Mouse (Mus musculus): Measurements from ENCODE around the gene Olfr721-ps1. TPM values are rescaled to one million over a fixed set of nuclear protein-coding genes. Genes with fewer than 3 reads are reported as not detected.

The Olfr721-ps1 gene
- polyA plus RNA-seq, 1 experiment from 2014 or later, result not detected

Other genes with a start within 250 kb of the Olfr721-ps1 start
- not detected in 2 replicates for gene Olfr720, start 214.5 kb upstream of the Olfr721-ps1 start, polyA plus RNA-seq (2015; fragmentation: Nextera tagmentation; extraction: Ambion mirVana)
- not detected in 2 replicates for gene Olfr31, start 78.5 kb upstream of the Olfr721-ps1 start, polyA plus RNA-seq (2015; fragmentation: Nextera tagmentation; extraction: Ambion mirVana)
- gene Il3ra, start 55.0 kb upstream of the Olfr721-ps1 start, polyA plus RNA-seq (2015; fragmentation: Nextera tagmentation; extraction: Ambion mirVana), result 1.2 and 3.0 TPM in 2 replicates

All from neural tube, embryonic 13.5 days (tissue).